Mouse (Mus musculus): ENCODE measurements around the gene Hmgcr. TPM values are rescaled to one million over a fixed set of nuclear protein-coding genes. Genes with fewer than 3 reads are reported as not detected.

Gene Hmgcr
- total RNA-seq, 1 experiment, result 143 TPM

- no peak for DNase-seq (ENCODE audit: low read depth, low spot score)
- H3K9ac ChIP-seq (ENCODE audit: insufficient read depth, low read depth, low read length, poor library complexity, severe bottlenecking), result no peak overlapping the region
- in situ Hi-C loops (cut with MboI; ENCODE audit: low sequenced_read_pairs in 2 of 2, unreplicated experiment in 2 of 2), result no loop called here
- H3K4me1 ChIP-seq (ENCODE audit: control insufficient read depth in 2 of 2, insufficient read depth in 2 of 2, low read length in 2 of 2, poor library complexity in 1 of 2), result no peaks in the 10 kb centered on the region
- no peaks in the 10 kb centered on the region for H3K9me3 ChIP-seq (ENCODE audit: control insufficient read depth, insufficient read depth, low read depth, low read length)
- TF ChIP-seq CHD2 (IDR thresholded peaks at IDR 0.05; ENCODE audit: low read depth, low read length), result no peak
- no peak for TF ChIP-seq ZNF384 (IDR thresholded peaks at IDR 0.05; ENCODE audit: low read depth, low read length)
- no peak for TF ChIP-seq HCFC1 (IDR thresholded peaks at IDR 0.05; ENCODE audit: borderline replicate concordance, insufficient read depth, low read length)
- no peak for TF ChIP-seq MAFK (IDR thresholded peaks at IDR 0.05; ENCODE audit: insufficient read depth, low read depth, low read length)
- no peak for TF ChIP-seq ZC3H11A (IDR thresholded peaks at IDR 0.05; ENCODE audit: borderline replicate concordance, low read depth, low read length)
- H3K36me3 ChIP-seq (ENCODE audit: control insufficient read depth, insufficient read depth, low read length, poor library complexity, severe bottlenecking), result peaks cover 2% of the 10 kb centered on the region; the same call in 1 of the 2 replicates
- H3K4me3 ChIP-seq (ENCODE audit: insufficient read depth in 1 of 2, low read depth in 1 of 2, low read length in 2 of 2, poor library complexity in 1 of 2, severe bottlenecking in 1 of 2), result no peak overlapping the region
- no peak overlapping the region for H3K27ac ChIP-seq (ENCODE audit: insufficient read depth, low read depth, low read length, poor library complexity, severe bottlenecking)
These were observed 40.3 kb downstream of the Hmgcr start for GRCm38 (mm10) chr13:96630396-96630795.

GRCm38 (mm10) chr13:96620891-96621290 lies 49.8 kb downstream of the Hmgcr start:
- Histone ChIP-seq H3K9ac (ENCODE audit: insufficient read depth, low read depth, low read length, poor library complexity, severe bottlenecking) (no peak overlapping the region), H3K36me3 (ENCODE audit: control insufficient read depth, insufficient read depth, low read length, poor library complexity, severe bottlenecking) (no peaks in the 10 kb centered on the region), H3K4me1 (ENCODE audit: control insufficient read depth in 2 of 2, insufficient read depth in 2 of 2, low read length in 2 of 2, poor library complexity in 1 of 2) (no peaks in the 10 kb centered on the region), H3K4me3 (ENCODE audit: insufficient read depth in 1 of 2, low read depth in 1 of 2, low read length in 2 of 2, poor library complexity in 1 of 2, severe bottlenecking in 1 of 2) (no peak overlapping the region), H3K27ac (ENCODE audit: insufficient read depth, low read depth, low read length, poor library complexity, severe bottlenecking) (no peak overlapping the region), H3K9me3 (ENCODE audit: control insufficient read depth, insufficient read depth, low read depth, low read length) (no peaks in the 10 kb centered on the region)
- DNase-seq (ENCODE audit: low read depth, low spot score), result no peak
- in situ Hi-C loops (cut with MboI; ENCODE audit: low sequenced_read_pairs in 2 of 2, unreplicated experiment in 2 of 2), result no loop called here
- TF ChIP-seq ZNF384 (IDR thresholded peaks at IDR 0.05; ENCODE audit: low read depth, low read length), result no peak
- TF ChIP-seq ZC3H11A (IDR thresholded peaks at IDR 0.05; ENCODE audit: borderline replicate concordance, low read depth, low read length), result no peak
- TF ChIP-seq HCFC1 (IDR thresholded peaks at IDR 0.05; ENCODE audit: borderline replicate concordance, insufficient read depth, low read length), result no peak
- no peak for TF ChIP-seq CHD2 (IDR thresholded peaks at IDR 0.05; ENCODE audit: low read depth, low read length)
- no peak for TF ChIP-seq MAFK (IDR thresholded peaks at IDR 0.05; ENCODE audit: insufficient read depth, low read depth, low read length)

DNA sequence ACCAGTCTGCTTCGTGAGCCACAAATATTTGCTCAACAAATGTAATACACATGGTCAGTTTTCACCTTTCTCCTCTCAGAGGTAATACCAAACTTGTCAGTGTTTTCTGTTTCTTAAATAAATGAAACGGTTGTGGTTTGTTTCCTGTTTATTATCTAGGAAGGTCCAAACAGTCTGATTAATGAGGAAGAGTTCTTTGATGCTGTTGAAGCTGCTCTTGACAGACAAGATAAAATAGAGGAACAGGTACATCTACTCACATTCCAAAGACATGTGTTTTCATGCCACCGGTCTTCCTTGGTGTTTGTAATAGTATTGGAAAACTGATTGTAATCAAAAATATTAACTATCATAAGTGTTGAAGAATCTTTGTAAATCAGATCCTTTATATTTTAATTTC lies 56.1 kb downstream of the Hmgcr start:
- Histone ChIP-seq H3K9ac (ENCODE audit: insufficient read depth, low read depth, low read length, poor library complexity, severe bottlenecking) (no peak overlapping the region), H3K4me1 (ENCODE audit: control insufficient read depth in 2 of 2, insufficient read depth in 2 of 2, low read length in 2 of 2, poor library complexity in 1 of 2) (no peaks in the 10 kb centered on the region), H3K27ac (ENCODE audit: insufficient read depth, low read depth, low read length, poor library complexity, severe bottlenecking) (no peak overlapping the region), H3K4me3 (ENCODE audit: insufficient read depth in 1 of 2, low read depth in 1 of 2, low read length in 2 of 2, poor library complexity in 1 of 2, severe bottlenecking in 1 of 2) (no peak overlapping the region), H3K36me3 (ENCODE audit: control insufficient read depth, insufficient read depth, low read length, poor library complexity, severe bottlenecking) (no peaks in the 10 kb centered on the region), H3K9me3 (ENCODE audit: control insufficient read depth, insufficient read depth, low read depth, low read length) (no peaks in the 10 kb centered on the region)
- no peak for DNase-seq (ENCODE audit: low read depth, low spot score)
- TF ChIP-seq HCFC1 (IDR thresholded peaks at IDR 0.05; ENCODE audit: borderline replicate concordance, insufficient read depth, low read length), result no peak
- no peak for TF ChIP-seq CHD2 (IDR thresholded peaks at IDR 0.05; ENCODE audit: low read depth, low read length)
- TF ChIP-seq ZNF384 (IDR thresholded peaks at IDR 0.05; ENCODE audit: low read depth, low read length), result no peak
- TF ChIP-seq MAFK (IDR thresholded peaks at IDR 0.05; ENCODE audit: insufficient read depth, low read depth, low read length), result no peak
- no peak for TF ChIP-seq ZC3H11A (IDR thresholded peaks at IDR 0.05; ENCODE audit: borderline replicate concordance, low read depth, low read length)
- in situ Hi-C loops (cut with MboI; ENCODE audit: low sequenced_read_pairs in 2 of 2, unreplicated experiment in 2 of 2), result no loop called here

- no peak for DNase-seq (ENCODE audit: low read depth, low spot score)
- Histone ChIP-seq H3K4me3 (ENCODE audit: insufficient read depth in 1 of 2, low read depth in 1 of 2, low read length in 2 of 2, poor library complexity in 1 of 2, severe bottlenecking in 1 of 2) (no peak overlapping the region), H3K27ac (ENCODE audit: insufficient read depth, low read depth, low read length, poor library complexity, severe bottlenecking) (no peak overlapping the region), H3K4me1 (ENCODE audit: control insufficient read depth in 2 of 2, insufficient read depth in 2 of 2, low read length in 2 of 2, poor library complexity in 1 of 2) (no peaks in the 10 kb centered on the region), H3K36me3 (ENCODE audit: control insufficient read depth, insufficient read depth, low read length, poor library complexity, severe bottlenecking) (peaks cover 3% of the 10 kb centered on the region; the same call in 1 of the 2 replicates), H3K9me3 (ENCODE audit: control insufficient read depth, insufficient read depth, low read depth, low read length) (no peaks in the 10 kb centered on the region), H3K9ac (ENCODE audit: insufficient read depth, low read depth, low read length, poor library complexity, severe bottlenecking) (no peak overlapping the region)
- in situ Hi-C loops (cut with MboI; ENCODE audit: low sequenced_read_pairs in 2 of 2, unreplicated experiment in 2 of 2), result no loop called here
- TF ChIP-seq ZNF384 (IDR thresholded peaks at IDR 0.05; ENCODE audit: low read depth, low read length) (no peak), HCFC1 (IDR thresholded peaks at IDR 0.05; ENCODE audit: borderline replicate concordance, insufficient read depth, low read length) (no peak), ZC3H11A (IDR thresholded peaks at IDR 0.05; ENCODE audit: borderline replicate concordance, low read depth, low read length) (no peak), CHD2 (IDR thresholded peaks at IDR 0.05; ENCODE audit: low read depth, low read length) (no peak), MAFK (IDR thresholded peaks at IDR 0.05; ENCODE audit: insufficient read depth, low read depth, low read length) (no peak)
These were observed 66.5 kb downstream of the Hmgcr start for GRCm38 (mm10) chr13:96604242-96604641.

DNA sequence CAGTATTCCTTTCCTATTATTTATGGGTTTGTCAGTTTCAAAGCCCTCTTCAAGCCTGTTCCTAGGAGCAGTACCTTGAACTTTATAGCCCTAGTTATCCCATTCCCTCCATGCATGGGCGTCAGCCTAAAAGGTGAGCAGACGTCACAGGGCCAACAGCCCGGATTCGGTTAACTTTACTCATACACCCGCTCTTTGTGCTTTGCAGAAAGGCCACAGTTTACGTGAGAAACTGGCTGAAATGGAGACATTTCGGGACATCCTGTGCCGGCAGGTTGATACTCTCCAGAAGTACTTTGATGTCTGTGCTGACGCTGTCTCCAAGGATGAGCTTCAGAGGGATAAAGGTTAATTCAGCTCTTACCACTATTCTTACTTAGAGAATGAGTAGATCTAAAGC lies 71.6 kb downstream of the Hmgcr start:
- Histone ChIP-seq H3K4me3 (ENCODE audit: insufficient read depth in 1 of 2, low read depth in 1 of 2, low read length in 2 of 2, poor library complexity in 1 of 2, severe bottlenecking in 1 of 2) (no peak overlapping the region), H3K9me3 (ENCODE audit: control insufficient read depth, insufficient read depth, low read depth, low read length) (no peaks in the 10 kb centered on the region), H3K36me3 (ENCODE audit: control insufficient read depth, insufficient read depth, low read length, poor library complexity, severe bottlenecking) (peaks cover 2% of the 10 kb centered on the region; the same call in 1 of the 2 replicates), H3K9ac (ENCODE audit: insufficient read depth, low read depth, low read length, poor library complexity, severe bottlenecking) (no peak overlapping the region), H3K4me1 (ENCODE audit: control insufficient read depth in 2 of 2, insufficient read depth in 2 of 2, low read length in 2 of 2, poor library complexity in 1 of 2) (no peaks in the 10 kb centered on the region), H3K27ac (ENCODE audit: insufficient read depth, low read depth, low read length, poor library complexity, severe bottlenecking) (no peak overlapping the region)
- TF ChIP-seq MAFK (IDR thresholded peaks at IDR 0.05; ENCODE audit: insufficient read depth, low read depth, low read length) (no peak), ZNF384 (IDR thresholded peaks at IDR 0.05; ENCODE audit: low read depth, low read length) (no peak), CHD2 (IDR thresholded peaks at IDR 0.05; ENCODE audit: low read depth, low read length) (no peak), HCFC1 (IDR thresholded peaks at IDR 0.05; ENCODE audit: borderline replicate concordance, insufficient read depth, low read length) (no peak), ZC3H11A (IDR thresholded peaks at IDR 0.05; ENCODE audit: borderline replicate concordance, low read depth, low read length) (no peak)
- DNase-seq (ENCODE audit: low read depth, low spot score), result no peak
- in situ Hi-C loops (cut with MboI; ENCODE audit: low sequenced_read_pairs in 2 of 2, unreplicated experiment in 2 of 2), result no loop called here

Measured in ES-E14 (cell line).